Mouse (Mus musculus) erythroblast, embryonic 14.5 days (primary cell): ENCODE results near the gene Fam69a.

Experiments
- GATA1 ChIP-seq: IDR thresholded peaks from 2 replicates; pipeline ENCODE4 v1.6.1; 2012; ENCODE audit warnings: low read length, inconsistent platforms, mixed read lengths
- TAL1 ChIP-seq: IDR thresholded peaks from 3 replicates; pipeline ENCODE4 v1.6.1; 2012; ENCODE audit warnings: low read length, inconsistent platforms, mixed read lengths

- TF ChIP-seq TAL1 (no peak), GATA1 (no peak)
These were observed 18.8 kb downstream of the Fam69a start for GRCm38 (mm10) chr5:107968079-107968478.
